Mouse (Mus musculus) spleen, adult 2 months (tissue): Measurements from ENCODE around the gene Ezh1.

Source experiments
- CTCF ChIP-seq: fragments of 200-500 bp; IDR thresholded peaks from 2 replicates; pipeline ENCODE4 v1.5.1; 2011; ENCODE audit warnings: mild to moderate bottlenecking, inconsistent platforms; ENCODE audit not compliant: insufficient read depth, insufficient read length, insufficient replicate concordance; ENCODE audit errors: extremely low read depth
- POLR2A ChIP-seq: fragments of 200-500 bp; IDR thresholded peaks from 2 replicates; pipeline ENCODE4 v1.6.1; 2011; ENCODE audit warnings: low read depth, low read length, inconsistent platforms

DNA sequence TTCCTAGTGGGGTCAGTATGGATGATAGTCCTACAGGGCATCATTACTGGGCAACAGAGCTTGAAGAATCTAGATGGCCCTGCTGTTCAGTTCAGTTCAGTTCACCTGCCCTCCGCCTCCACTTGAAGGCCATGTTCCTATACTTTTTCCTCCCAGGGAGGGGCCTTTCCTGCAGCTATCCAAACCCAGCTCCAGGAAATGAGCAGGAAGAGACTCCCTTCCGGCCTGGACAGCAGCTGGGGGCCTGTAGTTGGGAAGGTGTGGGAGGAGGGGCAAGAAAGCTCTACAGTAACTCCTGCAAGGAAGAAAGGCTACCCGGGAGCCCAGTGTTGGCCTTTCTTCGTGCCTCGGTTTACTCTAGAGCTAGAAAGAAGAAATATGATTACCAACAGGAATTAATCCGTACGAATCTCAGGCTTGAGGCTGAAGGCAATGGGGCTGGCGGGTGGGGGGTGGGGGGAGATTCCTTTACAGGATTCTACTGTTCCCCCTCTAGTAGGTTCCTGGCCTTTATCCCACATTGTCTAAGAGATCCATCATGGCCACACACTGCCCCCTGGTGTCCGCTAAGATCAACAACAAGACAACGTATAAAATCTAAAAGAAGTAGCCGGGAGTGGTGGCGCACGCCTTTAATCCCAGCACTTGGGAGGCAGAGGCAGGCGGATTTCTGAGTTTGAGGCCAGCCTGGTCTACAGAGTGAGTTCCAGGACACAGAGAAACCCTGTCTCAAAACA lies 22.2 kb upstream of the Ezh1 start:
- TF ChIP-seq CTCF, result peak; percentile 43; the same call in 1 of the 2 replicates
- no peak for TF ChIP-seq POLR2A
